Mouse (Mus musculus) urinary bladder, adult 18-20 months (tissue): ENCODE results near the gene Scfd2.

Experiments
- DNase-seq, 2 experiments: peaks; one replicate each; pipeline ENCODE4 v3.0.0; 2022; ENCODE audit warnings: low spot score in 2 of 2, mixed read lengths in 2 of 2

Gene Scfd2

DNA sequence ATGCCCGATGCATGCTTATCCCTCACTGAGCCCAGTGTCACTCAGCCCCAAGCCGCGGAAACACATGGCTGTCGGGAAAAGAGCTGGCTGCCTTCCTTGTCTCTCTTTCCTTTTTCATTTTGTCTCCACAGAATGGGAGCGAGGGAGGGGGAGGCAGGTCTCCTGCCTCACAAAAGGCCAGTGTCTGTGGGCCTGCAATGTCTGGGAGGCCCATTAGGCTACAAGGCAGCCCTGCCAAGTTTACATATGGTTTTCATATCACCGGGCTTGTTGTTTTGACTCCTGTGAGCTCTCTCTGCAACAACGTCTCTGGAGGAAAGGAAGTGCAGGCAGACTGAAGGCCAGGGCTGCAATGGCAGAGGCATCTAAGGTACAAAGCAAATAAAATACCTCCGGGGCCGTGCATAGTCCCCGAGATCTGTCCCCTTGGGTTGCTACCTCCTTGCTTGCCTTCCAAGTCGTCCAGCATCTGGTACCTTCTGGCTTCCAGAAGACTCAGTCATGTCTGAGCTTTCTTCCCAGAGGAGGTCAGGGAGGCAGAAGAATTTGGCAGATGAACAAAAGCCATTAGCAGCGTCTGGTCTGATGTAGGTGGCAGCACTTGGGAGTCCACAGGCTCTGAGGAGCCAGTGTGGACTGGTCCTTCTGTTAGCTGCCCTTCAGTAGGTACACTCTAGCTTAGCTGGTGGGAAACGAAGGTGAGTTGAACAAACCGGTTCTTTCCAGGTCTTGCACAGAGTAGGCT lies 355.9 kb downstream of the Scfd2 start:
- no peak for DNase-seq

DNA sequence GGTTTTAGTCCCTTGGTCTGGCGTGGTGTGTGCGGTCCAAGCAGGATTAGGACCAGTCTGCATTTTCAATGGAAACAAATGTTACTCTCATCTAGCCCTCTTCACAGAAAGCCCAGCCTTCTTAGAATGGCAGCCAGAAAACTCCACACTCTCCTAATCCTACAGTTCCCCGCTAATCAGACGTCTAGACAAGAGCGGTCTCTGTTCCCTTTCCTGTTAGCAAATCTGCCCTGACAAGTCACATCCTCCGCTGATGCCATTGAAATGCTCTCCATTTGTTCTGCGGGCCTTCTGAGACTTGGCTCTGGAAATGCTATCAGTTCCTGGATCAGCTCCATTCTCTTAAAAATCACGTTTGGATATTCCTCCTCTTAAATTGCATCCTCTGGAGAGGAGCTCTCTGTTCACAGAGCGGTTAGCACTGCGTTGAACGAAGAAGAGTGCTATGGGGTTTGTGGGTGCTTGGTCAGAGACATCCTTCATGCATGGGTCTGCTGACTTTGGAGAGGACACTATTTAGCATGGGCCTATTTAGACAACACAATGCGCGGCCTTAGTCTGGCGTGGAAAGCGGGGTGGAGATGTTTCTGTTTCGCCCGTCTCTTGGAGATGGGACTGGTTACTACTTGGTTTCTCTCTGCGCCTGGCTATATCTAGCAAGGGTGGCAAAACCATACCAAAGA lies 358.3 kb downstream of the Scfd2 start:
- no peak for DNase-seq

DNA sequence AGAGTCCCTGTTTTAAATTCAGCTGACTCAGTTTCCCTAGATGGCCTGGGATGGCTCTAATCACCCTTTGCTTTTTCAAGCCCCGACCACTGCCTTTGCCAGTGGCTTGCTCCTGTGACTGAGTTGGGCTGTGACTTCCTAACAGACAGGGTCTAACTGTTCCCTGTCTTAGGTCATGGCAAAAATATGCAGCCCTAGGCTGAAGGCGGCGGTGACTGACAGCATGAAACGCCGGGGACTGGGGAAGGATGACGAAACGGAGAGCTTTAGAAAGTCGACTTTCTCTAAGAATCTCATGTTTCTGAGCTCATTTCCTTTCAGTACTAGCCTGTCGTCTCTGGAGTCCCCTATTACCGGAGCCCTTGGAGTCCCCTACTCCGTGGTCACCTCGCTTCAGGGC lies 359.4 kb downstream of the Scfd2 start:
- peak in 1 of 2 experiments; percentile 34 for DNase-seq

DNA sequence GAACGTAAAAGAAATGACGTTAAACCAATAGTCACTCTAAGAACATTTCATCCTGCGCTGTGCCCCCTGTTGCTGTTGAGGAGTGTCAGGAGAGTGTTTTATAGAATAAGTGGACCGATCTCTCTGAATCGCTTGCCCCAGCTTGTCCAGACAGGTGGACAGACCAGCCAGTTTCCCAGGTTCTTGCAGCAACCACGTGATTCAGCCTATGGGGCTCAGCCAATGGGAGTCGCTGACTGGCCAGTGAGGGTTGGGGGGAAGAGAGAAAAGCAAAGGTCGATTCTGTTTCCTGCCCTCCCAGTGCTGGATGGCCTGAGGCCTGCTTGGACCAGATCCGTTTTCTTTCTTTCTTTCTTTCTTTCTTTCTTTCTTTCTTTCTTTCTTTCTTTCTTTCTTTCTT lies 359.8 kb downstream of the Scfd2 start:
- peak; percentile 58 to 80 for DNase-seq

DNA sequence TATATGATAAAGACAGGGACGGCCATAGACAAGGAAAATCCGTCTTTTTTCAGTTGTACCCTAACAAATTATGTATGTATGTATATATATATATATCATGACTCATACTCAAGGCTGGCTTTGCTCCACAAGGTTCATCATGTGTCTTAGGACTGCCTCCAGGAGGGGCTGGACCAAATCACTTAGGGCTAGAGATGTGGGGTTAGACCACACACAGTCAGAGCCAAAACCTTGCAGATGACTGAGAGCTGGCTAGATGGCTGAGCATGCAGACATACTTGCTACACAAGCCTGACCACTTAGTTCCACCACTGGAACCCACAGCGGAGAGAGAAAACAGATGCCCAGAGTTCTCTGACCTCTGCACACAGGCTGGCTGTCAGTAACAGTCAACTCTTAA lies 363.5 kb downstream of the Scfd2 start:
- no peak for DNase-seq

DNA sequence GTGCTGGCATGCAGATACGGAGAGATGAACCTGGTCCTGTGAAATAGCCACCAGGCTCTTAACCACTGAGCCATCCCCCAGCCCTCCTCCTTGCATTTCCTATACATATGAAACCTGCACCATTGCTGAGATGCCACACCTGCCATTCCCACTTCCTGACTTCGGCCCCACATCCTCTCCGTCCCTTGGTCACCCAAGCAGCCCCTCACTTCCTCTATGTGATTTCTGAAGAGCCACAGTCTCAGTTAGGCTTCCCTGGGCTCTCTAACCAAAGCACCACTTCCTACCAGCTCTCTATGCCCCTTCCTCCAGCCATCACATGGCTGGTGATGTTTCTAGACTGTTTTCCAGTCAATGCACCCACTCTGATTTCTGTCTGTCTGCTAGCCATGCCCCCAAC lies 364.9 kb downstream of the Scfd2 start:
- no peak for DNase-seq

DNA sequence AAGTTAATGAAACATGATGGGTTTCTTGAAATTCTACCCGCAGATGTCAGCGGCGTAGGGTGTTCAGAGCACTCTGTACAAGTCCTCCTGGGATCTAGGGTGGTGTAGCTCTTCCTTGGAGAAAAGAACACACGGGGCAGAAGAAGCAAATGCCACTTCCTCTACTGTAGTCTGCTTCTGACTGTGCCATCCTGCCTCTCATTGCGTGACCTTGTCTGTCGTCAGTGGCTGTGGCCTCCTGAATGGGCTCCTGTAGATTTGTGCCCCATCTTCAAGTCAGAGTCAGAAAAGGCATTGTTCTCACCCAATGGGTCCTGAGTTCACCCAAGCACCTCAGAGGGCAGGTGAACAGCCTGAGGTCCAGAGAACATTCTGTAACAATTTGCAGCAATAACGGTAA lies 367.0 kb downstream of the Scfd2 start:
- no peak for DNase-seq

DNA sequence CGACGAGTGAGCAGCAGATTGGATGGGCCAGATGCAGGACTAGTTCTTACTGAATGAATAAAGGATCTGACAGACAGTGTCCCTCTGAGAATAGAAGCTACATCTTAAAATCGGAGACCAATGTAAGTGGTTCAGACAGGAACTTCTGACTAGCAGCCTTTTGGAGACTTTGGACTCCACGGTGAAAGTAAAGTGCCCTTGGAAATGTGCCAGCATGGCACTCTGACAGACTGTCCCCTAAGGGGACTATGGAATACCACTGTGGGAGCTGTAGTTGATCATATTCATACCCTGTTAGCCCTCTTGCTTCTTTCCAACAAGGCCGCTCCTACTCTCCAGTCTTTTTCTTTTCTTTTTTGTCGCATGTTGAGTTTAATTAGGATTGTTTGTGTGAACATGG lies 368.4 kb downstream of the Scfd2 start:
- DNase-seq: no peak

DNA sequence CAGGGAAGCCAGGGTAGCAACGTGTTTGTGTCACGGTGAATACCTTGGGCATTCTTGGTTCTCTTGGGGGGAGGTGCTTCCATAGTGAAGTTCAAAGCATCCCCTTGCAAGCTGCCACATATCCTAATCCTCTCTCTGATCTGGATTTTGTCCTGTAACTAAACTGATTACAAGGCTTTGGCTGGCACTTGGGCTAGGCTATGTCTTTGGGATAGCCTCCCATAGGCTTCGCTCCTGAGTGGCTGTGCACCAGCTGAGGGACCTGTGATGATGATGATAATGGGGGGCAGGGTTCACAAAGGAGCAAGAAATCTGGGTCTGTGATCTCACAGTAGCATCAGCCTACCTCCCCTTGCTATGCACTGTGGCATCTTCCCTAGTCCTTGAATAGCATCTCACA lies 369.5 kb downstream of the Scfd2 start:
- no peak for DNase-seq

DNA sequence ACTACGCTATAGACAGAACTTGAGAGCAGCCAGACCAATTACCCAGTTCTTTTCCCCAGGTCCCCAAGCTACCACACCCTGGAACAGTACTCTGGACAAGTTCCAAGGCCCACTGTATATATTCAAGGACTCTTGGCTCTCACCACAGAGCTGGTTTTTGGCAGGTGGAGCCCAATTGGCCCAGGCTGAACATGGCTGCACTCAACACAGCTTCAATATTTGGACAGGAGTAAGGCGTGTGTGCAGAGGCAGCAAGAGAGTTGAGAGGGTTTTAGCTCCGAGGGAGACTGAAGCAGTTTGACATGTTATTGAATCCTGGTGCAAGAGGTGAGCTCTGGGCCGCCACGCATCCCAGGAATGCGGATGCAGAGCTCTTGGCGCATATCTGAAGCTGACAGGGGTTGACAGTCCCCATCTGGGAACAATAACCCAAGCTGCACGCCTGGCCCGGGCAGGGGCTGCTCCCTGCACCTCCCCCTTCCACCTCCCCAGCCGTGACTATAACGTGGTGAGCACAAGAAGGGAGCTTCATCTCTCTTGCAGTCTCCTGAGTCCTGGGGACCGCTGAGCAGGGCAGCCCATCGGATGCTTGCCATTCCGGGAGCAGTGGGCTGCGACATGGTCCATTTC lies 370.1 kb downstream of the Scfd2 start:
- no peak for DNase-seq

DNA sequence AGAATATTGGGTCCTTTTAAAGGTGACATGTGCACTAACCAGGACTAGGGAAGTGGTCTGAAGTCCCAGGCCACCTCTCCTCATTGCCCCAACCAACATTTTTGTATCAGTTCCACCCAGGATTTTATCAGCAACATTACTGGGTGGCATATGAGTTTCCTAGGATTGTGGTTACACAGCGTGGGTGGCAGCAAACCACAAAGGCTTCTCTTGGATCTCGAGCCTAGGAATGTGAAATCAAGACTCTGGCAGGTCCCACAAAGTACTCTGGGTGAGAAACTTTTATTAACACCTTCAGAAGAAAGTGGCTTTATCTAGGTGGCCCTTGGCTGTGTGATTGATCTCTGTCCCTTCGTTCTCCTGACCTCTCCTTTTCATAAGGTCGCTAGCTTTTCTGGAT lies 371.2 kb downstream of the Scfd2 start:
- DNase-seq: no peak

DNA sequence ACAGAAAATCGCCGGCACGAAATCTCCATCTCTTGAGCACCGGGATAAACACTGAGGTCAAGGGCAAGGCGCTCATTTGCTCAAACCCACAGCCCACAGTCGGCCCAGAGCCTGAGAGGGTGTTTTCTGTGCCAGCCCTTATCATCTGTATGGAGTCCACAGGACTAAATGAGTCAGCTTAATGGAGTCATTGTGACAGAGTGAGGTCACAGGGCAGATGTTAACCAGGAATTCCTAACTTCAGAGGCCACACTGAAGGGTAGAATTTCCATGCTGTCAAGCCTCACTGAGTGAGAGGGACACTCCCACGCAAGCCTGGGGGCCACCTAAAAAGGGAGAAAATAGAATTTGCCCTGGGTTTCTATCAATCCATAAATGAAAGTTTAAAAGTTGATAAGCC lies 371.7 kb downstream of the Scfd2 start:
- no peak for DNase-seq

DNA sequence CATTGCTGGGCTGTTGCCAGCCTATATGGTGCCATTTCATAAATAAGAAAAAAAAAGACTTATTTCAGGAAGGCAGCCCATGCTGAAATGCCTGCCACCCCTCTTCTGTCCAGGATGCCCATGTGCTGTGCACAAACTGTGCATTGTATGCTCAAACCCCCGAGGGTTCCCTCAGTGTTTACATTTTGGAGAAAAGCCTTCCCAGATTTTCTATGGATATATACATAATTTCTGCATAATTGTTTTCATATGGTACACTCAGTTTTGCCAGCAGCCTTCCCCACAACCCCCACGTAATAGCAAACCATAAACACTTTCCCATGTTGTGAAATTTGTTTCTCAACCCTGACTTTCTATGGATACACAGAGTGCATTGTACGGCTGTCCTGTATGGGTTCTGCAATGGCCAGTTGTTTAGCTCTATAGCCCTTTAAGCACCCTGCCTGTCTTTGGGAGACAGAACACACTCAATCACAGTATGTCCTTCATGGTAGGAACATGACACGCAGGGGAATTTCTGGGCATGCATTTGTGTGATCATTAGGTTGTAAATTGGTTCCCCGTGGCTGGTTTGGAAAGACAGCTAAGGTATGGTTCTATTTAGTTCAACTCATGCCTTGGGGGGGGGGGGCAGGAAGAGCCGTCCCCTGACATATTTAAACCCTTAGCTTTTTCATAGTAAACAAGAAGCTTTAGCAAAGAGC lies 372.5 kb downstream of the Scfd2 start:
- no peak for DNase-seq

DNA sequence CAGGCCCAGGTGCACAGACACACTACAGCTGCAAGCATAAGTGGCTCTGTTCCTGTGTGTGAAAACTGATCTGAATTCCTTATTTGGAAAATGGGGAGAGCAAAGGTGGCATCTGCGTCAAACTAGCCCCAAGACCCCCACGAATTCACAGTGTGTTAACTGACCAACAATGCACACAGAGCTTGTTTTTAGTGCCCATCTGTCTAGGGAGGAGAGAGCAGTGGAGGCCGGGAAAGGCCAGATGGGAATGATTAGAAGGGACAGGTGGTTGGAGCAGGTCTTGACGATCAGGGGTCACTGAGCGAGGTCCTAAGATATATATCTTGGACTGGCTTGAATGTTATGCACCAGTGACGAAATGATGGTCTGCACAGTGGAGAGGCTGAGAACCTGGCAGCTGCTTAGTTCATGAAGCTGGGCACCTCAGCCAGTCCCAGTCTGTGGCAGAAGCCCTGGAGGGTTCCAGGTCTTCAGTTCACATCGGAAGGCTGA lies 375.7 kb downstream of the Scfd2 start:
- DNase-seq: no peak
